ENCODE assay signal across 33 mouse cellular contexts in the genomic region with DNA sequence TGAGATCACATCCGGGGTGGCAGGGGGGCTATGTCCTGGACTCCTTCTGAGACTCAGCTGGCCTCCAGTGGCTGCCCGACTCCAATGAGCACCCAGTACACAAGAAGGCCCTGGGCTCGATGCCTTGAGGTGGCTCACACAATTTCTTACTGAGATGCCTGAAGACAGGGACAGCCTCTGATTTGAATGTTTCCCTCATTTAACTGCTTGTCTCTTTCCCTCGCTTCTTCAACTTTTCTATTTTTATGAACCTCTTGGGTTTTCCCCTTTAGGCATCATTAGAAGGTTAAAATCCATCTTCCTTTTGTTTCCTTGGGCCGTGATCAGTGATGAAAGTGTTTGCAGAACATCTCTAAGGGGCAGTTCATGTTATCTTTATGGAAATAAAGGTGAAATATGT.
"Had no signal": no experiment of that assay in that cellular context is flagged by ENCODE, and none has a peak within 500 bp of the region (broad histone marks: within the 10 kb centered on the region; RNA-seq: fewer than 3 reads in every experiment).

No protein-coding gene starts in this region.

- H3K36me3 ChIP-seq: heart, embryonic 13.5 days; heart, embryonic 15.5 days; hindbrain, embryonic 10.5 days; hindbrain, embryonic 12.5 days; hindbrain, embryonic 13.5 days; hindbrain, embryonic 15.5 days; intestine, embryonic 15.5 days; kidney, embryonic 15.5 days had no signal

- H3K4me3 ChIP-seq: heart, embryonic 13.5 days; heart, embryonic 15.5 days; hindbrain, embryonic 10.5 days; hindbrain, embryonic 12.5 days; hindbrain, embryonic 13.5 days; hindbrain, embryonic 15.5 days; intestine, embryonic 15.5 days; kidney, embryonic 15.5 days; layer of hippocampus, adult 2 months had no signal

- H3K9ac ChIP-seq: heart, embryonic 13.5 days; heart, embryonic 15.5 days; hindbrain, embryonic 12.5 days; hindbrain, embryonic 13.5 days; hindbrain, embryonic 14.5 days; hindbrain, embryonic 15.5 days; intestine, embryonic 15.5 days; kidney, embryonic 15.5 days had no signal

- H3K27me3 ChIP-seq: heart, embryonic 13.5 days; heart, embryonic 15.5 days; hindbrain, embryonic 12.5 days; hindbrain, embryonic 13.5 days; hindbrain, embryonic 15.5 days; intestine, embryonic 15.5 days; kidney, embryonic 15.5 days had no signal

- ATAC-seq: hindbrain, embryonic 16.5 days; hindbrain, postnatal 0 days; inflammation-experienced regulatory T-cells, adult 6 months; intestine, embryonic 15.5 days; intestine, embryonic 16.5 days; intestine, postnatal 0 days had no signal

- DNase-seq: heart, postnatal 10 days; heart, postnatal 14 days; heart, postnatal 36 days; heart, postnatal 4 days; kidney, adult 11 months; kidney, adult 18-20 months; kidney, adult 2 months; kidney, adult 8-10 months; kidney, adult 9 months; kidney, postnatal 10 days; kidney, postnatal 14 days; kidney, postnatal 25 days; kidney, postnatal 36 days; kidney, postnatal 4 days; layer of hippocampus, adult 9-11 months; layer of hippocampus, postnatal 36 days had no signal

- H3K4me2 ChIP-seq: heart, embryonic 11.5 days; heart, embryonic 13.5 days; heart, embryonic 15.5 days; hindbrain, embryonic 12.5 days; hindbrain, embryonic 13.5 days; hindbrain, embryonic 14.5 days; hindbrain, embryonic 15.5 days; intestine, embryonic 15.5 days; kidney, embryonic 15.5 days had no signal

- H3K9me3 ChIP-seq: heart, embryonic 13.5 days; heart, embryonic 15.5 days; hindbrain, embryonic 10.5 days; hindbrain, embryonic 12.5 days; hindbrain, embryonic 13.5 days; hindbrain, embryonic 15.5 days; intestine, embryonic 15.5 days; kidney, embryonic 15.5 days had no signal

- H3K4me1 ChIP-seq: heart, embryonic 13.5 days; heart, embryonic 15.5 days; intestine, embryonic 15.5 days had no signal

- H3K27ac ChIP-seq: heart, embryonic 13.5 days; heart, embryonic 15.5 days; hindbrain, embryonic 10.5 days; hindbrain, embryonic 12.5 days; hindbrain, embryonic 13.5 days; hindbrain, embryonic 14.5 days; hindbrain, embryonic 15.5 days; hindbrain, postnatal 0 days; intestine, embryonic 15.5 days; kidney, embryonic 15.5 days; kidney, postnatal 0 days; layer of hippocampus, adult 2 months had no signal
